Mouse (Mus musculus) thymus, postnatal 10 days (tissue): ENCODE results near the gene Hist1h2an.

Source experiments
- DNase-seq, 2 experiments: peaks; one replicate each; pipeline ENCODE4 v3.0.0; 2021; ENCODE audit warnings: low spot score in 2 of 2

Gene Hist1h2an

DNA sequence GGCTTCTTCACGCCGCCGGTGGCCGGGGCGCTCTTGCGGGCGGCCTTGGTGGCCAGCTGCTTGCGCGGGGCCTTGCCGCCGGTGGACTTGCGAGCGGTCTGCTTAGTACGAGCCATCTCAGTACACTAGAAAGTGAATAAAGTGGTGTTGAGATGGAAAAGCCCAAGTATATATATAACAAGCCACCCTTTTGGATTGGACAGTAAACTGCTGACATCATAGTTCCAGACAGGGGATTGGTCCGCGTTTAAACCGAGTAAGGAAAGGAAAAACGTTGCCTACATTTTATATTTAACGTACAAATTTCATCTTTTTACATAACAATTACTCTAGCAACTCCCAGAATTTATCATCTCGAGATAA is 3.8 kb downstream of the Hist1h2an start, which contains the start of gene Hist1h3i:
Hist1h3i (minus strand) TSS at position 116 of the 363 bp plus-strand sequence.
- peak; percentile 62 to 79 for DNase-seq

DNA sequence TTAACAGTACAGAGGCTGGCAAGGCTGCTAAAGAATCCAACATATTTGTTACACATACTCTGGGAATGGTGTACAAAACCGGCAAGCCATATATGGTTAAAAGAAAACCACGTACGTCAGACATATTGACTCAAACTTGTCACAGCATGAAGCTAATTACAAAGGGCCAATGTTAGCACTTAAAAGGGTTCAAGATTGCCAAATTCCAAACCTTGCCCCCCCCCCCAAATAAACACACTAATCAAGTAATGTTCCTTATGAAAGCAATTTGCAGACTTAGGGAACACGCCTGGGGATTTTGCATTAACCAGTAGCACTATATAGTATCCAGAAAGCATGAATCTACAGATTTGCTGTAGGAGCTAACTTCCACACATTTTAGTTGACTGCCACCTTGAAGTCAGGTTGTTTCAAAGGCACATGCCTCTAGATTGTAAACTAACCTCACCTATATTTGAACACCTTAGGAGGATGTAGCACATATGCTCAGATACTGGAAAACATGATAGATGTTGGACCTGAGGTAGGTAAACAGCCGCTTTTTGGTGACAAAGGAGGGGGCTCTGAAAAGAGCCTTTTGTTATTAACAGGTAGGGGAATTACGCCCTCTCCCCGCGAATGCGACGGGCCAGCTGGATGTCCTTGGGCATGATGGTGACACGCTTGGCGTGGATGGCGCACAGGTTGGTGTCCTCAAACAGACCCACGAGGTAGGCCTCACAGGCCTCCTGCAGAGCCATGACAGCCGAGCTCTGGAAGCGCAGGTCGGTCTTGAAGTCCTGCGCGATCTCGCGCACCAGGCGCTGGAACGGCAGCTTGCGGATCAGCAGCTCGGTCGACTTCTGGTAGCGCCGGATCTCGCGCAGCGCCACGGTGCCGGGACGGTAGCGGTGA is 4.4 kb downstream of the Hist1h2an start:
- DNase-seq: peak in 1 of 2 experiments; percentile 32

DNA sequence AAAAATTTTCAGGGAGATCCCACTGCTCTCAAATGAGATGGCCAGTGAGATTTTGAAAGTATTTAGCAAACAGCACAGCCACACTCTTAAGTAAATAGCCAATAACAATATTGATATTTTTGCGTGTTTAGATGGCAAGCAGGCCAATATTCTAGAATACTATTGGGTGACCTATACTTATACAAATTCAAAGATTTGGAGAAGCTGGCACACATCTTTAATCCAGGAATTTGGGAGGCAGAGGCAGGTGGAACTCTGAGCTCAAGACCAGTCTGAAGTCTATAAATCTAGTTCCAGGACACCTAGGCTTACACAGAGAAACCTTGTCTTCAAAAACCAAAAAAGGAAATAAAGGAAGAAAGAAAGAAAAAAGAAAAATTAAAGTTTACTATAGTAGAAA is 5.4 kb downstream of the Hist1h2an start:
- DNase-seq: no peak

DNA sequence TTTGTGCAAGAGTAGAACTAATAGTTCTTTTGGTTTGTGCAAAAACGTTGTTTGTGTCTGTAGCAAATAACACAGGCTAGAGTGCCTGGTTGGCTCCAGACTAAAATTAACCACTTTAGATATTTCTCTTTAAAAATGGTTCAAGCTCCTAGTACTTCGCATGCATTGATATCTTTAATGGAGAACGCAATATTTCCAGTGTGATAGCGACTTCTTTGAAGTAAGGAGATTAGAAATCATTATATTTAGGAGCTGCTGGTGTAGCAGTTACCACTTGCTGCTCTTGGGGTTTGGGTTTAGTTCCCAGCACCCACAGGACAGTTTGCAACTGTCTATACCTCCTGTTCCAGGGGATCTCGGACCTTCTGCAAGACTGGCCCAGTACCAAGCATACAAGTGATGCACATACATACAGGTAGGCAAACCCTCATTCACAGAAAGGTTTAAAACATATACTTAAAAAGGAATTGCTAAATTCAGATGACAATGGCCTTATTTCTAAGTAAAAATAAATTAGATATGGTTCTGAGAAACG is 5.9 kb downstream of the Hist1h2an start:
- DNase-seq: no peak

DNA sequence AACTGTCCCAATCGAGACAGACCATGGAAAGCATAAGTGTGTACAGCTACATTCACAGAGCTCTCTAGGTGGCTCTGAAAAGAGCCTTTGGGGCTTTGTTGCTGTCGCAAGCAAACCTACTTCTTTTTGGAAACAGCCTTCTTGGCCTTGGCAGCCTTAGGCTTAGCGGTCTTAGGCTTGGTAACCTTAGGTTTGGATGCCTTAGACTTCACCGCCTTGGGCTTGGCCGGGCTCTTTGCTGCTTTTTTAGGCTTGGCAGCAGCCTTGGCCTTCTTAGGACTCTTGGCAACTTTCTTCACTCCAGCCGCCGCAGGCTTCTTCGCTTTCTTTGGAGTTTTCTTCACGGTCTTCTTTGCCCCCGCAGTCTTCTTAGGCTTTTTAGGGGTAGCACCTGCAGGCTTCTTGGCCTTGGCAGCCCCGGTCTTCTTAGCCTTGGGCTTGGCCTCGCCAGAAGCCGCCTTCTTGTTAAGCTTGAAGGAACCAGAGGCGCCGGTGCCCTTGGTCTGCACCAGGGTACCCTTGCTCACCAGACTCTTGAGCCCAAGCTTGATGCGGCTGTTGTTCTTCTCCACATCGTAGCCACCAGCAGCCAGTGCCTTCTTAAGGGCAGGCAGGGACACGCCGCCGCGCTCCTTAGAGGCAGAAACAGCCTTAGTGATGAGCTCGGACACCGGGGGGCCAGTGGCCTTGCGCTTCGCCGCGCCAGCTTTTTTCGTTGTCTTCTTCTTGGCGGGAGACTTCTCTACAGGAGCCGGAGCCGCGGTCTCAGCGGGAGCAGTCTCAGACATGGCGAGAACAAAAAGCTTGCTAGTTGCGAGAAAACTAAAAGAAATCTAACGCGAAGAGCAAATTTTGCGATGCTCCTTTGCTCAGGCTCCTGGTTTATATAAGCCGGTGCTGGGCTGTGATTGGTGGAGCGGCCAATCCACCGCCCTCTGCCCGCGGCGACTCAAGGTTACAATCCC is 7.0 kb downstream of the Hist1h2an start, which contains the start of gene Hist1h1b:
Hist1h1b (minus strand) TSS at position 859 of the 965 bp plus-strand sequence.
- DNase-seq: peak; percentile 76 to 87

DNA sequence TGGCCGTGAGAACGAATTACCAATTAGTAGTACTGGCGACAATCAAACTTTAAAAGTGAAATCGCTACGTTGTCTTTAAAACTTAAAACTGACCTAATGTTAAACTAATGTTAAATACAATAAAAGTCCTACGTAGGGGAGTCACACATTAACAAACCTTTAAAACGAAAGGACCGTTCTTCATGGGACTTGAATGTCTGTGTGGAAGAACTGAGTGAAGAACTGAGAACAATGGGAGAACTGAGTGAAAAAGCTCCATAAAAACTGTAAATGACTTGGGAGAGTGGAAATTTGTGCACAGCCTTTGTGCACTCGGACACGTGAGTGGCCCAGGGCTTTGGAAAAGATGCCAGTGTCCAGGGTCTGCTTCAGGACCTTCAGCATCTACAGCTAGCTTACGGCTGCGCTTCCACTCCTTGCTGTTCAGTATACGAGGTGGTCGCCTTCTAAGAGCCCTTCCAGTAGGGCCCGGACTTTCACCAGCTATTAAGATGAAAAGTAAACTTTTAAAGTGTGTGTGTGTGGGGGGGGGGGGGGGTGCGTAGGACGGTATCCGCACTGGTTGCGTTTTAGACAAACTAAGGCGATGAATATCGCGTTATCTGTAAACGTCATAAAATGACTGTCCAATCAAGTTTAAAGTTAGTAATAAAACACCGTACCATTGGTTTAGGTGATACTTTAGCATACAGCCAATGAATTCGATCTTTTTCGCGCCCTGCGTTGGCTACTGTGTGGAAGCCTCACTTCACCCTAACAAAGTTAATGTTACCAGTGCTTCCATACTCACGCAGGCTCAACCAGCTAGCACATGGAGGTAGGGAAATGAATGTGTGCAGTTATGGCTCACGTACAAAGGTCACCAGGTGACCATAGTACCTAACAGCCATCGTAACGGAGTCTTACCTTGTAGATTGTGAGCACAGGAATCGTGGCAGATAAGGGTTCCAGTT is 7.9 kb downstream of the Hist1h2an start:
- peak; percentile 74 for DNase-seq

DNA sequence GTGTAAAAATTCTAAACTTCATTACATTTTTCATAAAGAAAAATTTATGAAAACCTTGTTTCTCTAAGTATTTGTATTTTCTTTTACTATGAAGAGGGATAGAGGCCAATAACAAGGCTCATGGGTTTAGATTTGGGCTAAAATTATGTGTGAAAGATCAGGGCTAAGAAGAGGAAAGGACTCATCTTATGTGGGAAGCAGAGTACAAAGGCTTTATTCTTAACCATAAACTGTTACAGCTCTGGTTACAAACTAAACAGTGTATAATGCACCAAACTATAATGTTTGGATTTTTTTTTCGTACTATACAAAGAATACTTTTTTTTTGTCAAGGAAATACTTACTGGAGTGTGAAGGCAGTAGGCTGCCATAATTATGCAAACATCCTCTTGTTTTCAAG is 31.3 kb downstream of the Hist1h2an start:
- DNase-seq: no peak

DNA sequence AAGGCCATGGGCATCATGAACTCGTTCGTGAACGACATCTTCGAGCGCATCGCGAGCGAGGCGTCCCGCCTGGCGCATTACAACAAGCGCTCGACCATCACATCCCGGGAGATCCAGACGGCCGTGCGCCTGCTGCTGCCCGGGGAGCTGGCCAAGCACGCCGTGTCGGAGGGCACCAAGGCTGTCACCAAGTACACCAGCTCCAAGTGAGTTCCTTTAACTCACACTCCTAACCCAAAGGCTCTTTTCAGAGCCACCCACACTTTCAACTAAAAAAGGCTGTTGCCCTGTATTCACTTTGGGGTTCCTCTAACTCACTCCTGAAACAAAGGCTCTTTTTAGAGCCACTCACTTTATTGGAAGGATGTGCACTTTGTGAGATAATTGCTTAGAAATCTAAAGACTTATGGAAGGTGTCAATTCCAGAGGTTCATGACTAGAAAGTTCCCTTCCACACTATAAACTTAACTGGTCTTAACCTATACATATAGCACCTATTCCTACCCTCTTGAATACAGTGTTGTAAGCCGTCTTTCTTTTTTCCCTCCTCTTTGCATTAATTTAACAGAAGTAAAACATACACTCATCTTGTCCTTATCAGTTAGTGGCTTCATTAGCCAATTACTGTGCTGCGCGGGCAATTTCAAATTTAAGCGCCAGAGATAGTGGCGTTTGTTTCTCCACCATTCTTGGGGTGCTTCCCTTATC is 32.6 kb downstream of the Hist1h2an start:
- peak in 1 of 2 experiments; percentile 40 for DNase-seq

DNA sequence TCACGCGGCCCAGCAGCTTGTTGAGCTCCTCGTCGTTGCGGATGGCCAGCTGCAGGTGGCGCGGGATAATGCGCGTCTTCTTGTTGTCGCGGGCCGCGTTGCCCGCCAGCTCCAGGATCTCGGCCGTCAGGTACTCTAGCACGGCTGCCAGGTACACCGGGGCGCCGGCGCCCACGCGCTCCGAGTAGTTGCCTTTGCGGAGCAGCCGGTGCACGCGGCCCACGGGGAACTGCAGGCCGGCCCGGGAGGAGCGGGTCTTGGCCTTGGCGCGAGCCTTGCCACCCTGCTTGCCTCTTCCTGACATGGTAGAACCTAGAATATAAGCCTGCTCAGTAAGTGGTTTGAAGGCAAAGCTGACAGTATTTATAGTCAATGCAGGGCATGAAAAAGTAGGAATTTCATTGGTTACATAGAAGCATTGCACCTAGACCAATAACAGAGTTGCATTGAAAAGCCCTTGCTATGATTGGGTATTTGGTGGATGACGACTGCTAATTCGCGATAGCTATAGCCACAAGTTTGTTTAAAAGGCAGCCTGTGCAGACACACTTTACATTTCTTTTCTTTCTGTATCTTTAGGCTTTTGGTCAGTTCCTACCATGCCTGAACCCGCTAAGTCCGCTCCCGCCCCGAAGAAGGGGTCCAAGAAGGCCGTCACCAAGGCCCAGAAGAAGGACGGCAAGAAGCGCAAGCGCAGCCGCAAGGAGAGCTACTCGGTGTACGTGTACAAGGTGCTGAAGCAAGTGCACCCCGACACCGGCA is 33.3 kb downstream of the Hist1h2an start, which contains the start of the genes Hist1h2ak and Hist1h2bn:
Hist1h2ak (minus strand) TSS at position 304 of the 762 bp plus-strand sequence.
Hist1h2bn (plus strand) TSS at position 600 of the 762 bp plus-strand sequence.
- peak; percentile 75 to 78 for DNase-seq

DNA sequence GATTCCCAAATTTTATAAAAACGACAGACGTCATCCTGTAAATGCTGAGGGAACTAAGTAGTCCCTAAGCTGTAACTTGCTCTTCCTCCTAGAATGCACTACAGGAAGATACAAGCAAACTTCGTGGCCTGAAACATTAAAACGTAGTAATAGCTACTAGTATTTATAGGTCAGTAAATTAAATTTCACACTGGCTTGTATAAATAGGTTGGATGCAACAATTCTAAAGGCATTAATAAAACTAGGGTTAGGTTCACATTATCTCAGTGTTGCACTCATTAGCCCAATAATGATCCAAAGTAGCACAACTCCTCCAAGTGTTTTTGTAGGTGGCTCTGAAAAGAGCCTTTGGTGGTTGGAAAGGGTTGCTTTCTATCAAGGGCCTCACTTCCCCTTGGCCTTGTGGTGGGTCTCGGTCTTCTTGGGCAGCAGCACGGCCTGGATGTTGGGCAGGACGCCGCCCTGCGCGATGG is 33.9 kb downstream of the Hist1h2an start:
- no peak for DNase-seq

DNA sequence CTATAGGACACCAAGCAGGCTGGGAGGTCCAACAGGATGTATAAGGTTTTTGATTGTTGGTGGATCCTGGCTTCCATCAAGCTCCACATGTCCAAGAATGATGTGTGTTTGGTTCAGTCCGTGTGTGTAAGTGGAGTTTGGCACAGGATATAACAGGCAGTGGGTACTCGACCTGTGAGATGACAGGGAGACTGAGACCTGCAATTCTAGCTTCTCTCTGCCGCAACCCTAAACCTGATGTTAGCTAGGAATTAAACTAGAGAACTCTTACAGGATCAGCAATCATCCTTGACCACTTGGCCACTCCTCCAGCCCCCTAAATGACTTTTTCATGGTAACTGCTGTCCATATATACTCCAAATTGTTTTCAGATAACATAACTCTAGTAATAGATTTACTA is 34.7 kb downstream of the Hist1h2an start:
- no peak for DNase-seq

DNA sequence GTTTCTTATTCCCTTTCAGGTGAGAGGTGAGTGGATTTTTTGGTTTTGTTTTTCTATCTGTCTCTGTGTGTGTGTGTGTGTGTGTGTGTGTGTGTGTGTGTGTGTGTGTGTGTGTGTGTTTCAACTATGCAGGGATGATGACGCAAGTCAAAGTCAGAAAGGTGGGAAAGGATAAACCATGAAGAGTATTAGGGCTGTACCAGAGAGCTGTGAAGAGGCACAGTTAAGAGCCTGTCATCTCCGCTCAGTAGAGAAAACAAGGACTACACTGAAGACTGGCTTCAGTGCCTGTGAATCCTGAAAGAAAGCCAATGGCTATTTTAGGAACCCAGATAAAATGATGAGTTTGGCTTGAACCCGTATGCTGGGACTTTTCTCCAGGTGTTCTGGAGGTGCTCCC is 35.2 kb downstream of the Hist1h2an start:
- DNase-seq: no peak

DNA sequence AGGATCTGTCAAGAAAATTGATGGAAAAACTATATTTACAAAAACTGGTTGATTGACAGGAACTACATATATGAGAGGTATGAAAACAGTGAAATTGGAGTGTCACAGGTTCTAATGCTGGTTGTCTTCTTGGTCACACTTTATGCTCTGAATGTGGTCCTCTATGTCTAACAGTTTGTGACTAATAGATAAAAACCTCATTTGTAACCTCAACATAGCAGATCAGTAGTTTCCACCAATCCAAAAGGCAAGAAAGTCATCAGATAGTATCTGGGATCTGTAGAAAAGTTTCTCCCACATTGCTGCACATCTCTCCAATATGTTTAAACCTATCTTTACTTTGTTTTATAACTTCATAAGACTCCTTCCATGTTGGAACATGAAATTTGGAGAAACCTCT is 35.6 kb downstream of the Hist1h2an start:
- no peak for DNase-seq

DNA sequence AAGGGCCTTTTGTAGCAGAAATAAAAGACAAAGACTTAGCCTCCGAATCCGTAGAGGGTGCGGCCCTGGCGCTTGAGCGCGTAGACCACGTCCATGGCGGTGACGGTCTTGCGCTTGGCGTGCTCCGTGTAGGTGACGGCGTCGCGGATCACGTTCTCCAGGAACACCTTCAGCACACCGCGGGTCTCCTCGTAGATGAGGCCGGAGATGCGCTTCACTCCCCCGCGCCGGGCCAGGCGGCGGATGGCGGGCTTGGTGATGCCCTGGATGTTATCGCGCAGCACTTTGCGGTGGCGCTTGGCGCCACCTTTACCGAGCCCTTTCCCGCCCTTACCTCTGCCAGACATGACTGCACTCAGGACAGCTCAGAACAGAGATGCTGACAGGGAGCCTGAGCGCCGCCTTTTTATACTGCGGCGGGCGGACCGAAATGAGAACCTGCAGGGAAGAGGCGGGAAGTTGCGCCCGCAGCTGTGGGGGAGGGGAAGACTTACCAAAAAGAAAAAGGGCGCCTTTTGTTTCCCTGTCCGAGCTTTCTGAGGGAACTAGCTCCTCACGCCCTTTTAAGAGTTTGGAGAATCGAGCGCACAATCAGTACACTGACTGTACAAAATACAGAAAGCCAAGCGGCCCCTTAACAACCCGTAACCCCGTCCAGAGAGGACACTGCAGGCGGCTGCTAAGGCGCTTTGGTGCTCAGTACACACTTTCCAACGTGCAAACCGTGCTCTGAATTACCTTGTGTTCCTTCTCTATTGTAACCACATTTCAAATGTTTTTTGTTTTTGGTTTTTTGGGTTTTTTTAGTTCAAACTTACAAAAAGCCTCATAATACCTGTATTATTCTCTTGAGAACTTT is 36.6 kb downstream of the Hist1h2an start, which contains the start of gene Hist1h4k:
Hist1h4k (minus strand) TSS at position 347 of the 859 bp plus-strand sequence.
- peak; percentile 95 to 98 for DNase-seq

DNA sequence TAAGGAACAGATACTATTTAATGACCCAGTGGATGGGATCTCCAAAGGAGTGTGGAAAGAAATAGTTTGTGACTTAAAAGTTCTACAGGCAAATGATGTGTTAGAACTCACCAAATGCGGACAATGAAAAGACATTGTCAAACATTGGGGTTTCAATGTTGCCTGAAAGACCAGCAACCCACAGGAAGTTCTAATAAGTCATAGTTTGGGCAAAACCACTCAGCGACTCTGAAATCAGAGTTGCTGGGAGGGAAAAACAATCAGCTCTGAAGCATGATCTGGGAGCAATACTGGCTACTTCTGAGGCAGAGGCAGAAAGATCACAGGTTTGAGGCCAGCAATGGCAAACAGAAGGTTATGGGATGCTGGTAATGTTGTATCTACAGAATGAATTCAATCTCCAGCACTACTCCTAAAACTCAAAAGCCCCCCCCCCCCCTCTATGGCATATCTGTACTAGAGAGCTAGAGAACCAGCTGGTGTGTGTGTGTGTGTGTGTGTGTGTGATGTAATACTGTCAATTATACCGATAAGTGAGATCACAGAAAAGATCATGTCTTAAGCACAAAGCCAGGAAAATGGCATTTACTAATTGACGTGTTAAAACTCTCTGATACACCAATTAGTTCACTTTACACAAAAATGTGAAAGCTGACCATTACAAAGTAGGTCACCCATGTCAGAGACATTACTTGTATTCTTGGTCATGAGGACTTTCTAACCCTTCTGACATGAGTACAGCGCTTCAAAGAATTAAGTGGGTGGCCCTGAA is 37.4 kb downstream of the Hist1h2an start:
- no peak for DNase-seq

DNA sequence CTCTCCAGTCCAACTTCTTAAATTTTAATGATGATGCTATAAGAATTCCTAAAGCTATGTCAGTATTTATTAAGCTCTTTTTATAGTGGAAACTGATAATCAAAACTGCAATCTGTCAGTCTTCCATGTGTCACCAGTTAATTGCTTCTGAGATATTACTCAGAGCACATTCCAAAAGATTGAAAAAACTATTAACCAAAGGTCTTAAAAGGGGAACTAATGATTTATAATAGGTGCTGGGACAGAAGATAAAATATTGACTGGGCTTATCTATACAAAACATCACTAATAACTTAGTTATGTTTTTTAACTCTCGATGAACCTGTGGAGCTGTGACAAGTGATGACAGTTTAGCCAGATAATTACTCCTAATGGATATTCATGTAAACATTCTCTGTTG is 42.0 kb downstream of the Hist1h2an start:
- no peak for DNase-seq
